Mouse (Mus musculus): ENCODE data around the gene Il1r1.

DNA sequence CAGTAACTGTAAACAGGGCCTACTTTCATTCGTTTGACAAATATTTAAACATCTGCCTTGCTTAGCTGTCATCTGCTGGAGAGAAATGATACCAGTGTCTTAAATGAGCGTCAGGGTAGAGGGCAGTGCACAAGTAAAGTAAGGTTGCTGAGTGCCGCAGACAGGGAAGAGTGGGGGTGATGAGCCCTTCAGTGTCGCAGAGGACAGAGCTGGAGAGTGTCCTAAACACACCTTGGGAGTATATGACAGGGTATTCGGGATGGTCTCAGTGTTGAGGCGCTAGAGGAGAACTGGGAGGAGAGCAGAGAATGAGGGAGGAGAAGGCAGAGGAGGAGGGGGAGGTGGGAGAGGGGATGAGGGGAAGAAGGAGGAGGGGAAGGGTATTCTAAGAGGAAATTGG lies 12.2 kb downstream of the Il1r1 start:
- TF ChIP-seq CTCF (IDR thresholded peaks at IDR 0.05; ENCODE audit: low read depth, low read length) (no peak), POLR2A (IDR thresholded peaks at IDR 0.05; ENCODE audit: borderline replicate concordance, low read depth, low read length) (no peak)

Measured in bone marrow macrophage, adult 2 months (primary cell).